Mouse (Mus musculus) heart, postnatal 0 days (tissue): Measurements from ENCODE around the gene Emid1. TPM values are rescaled to one million over a fixed set of nuclear protein-coding genes. Genes with fewer than 3 reads are reported as not detected.
"Not testable (repeated sequence)": the region's sequence is repeated elsewhere in the genome, so short reads cannot be mapped to it uniquely, and the experiment has no call there.

Experiments
- ATAC-seq: fragments of 200-750 bp; cut with Nextera tagmentation; 2 replicates; pipeline ENCODE4 v1.8.0; 2017; ENCODE audit warnings: low read depth, moderate number of reproducible peaks, moderate library complexity; ENCODE audit not compliant: insufficient read depth
- DNase-seq: peaks from one replicate; pipeline ENCODE4 v3.0.0-alpha.2; 2016; ENCODE audit warnings: low spot score
- H3K27ac ChIP-seq: fragments of 300-500 bp; sonication (generic); 2 replicates; pipeline ENCODE4 v1.5.1; 2014; ENCODE audit warnings: low read depth, mild to moderate bottlenecking
- H3K27me3 ChIP-seq: fragments of 300-500 bp; sonication (generic); 2 replicates; pipeline ENCODE4 v1.6.1; 2014; ENCODE audit warnings: low read length, mixed read lengths; ENCODE audit not compliant: control insufficient read depth, insufficient read depth
- H3K36me3 ChIP-seq: fragments of 300-500 bp; sonication (generic); replicated peaks from 2 replicates; pipeline ENCODE4 v1.6.1; 2014; ENCODE audit warnings: low read length, mixed read lengths; ENCODE audit not compliant: control insufficient read depth, insufficient read depth
- H3K4me1 ChIP-seq: fragments of 300-500 bp; sonication (generic); 2 replicates; pipeline ENCODE4 v1.6.1; 2014; ENCODE audit warnings: antibody characterized with exemption; ENCODE audit not compliant: control insufficient read depth, insufficient read depth
- H3K4me2 ChIP-seq: fragments of 300-500 bp; sonication (generic); 2 replicates; pipeline ENCODE4 v1.6.1; 2014; ENCODE audit warnings: low read depth, mild to moderate bottlenecking, low read length, moderate library complexity
- H3K4me3 ChIP-seq: fragments of 300-500 bp; sonication (generic); 2 replicates; pipeline ENCODE4 v1.5.1; 2014; ENCODE audit warnings: low read depth, low read length
- H3K9ac ChIP-seq: fragments of 300-500 bp; sonication (generic); replicated peaks from 2 replicates; pipeline ENCODE4 v1.6.1; 2014; ENCODE audit warnings: low read depth, low read length, mixed read lengths
- H3K9me3 ChIP-seq: fragments of 300-500 bp; sonication (generic); replicated peaks from 2 replicates; pipeline ENCODE4 v1.6.1; 2016; ENCODE audit warnings: low read length; ENCODE audit not compliant: control insufficient read depth
- CTCF ChIP-seq: IDR thresholded peaks from 2 replicates; pipeline ENCODE4 v1.5.1; 2016; ENCODE audit warnings: antibody characterized with exemption, control low read depth, low read depth
- EP300 ChIP-seq: IDR thresholded peaks from 2 replicates; pipeline ENCODE4 v1.6.1; 2016; ENCODE audit warnings: antibody characterized with exemption, low read depth
- WGBS: fragments of 180-500 bp; shearing (Covaris S2); extraction: QIAGEN DNeasy Blood & Tissue Kit; methylation state at CpG from one replicate; pipeline ENCODE4 v1.1.7; 2014; 5-methylcytosine and 5-hydroxymethylcytosine counted together
- polyA plus RNA-seq: library from polyadenylated mRNA; unstranded; fragments of >200 nt; fragmentation: Nextera tagmentation; extraction: Ambion mirVana; gene quantifications from 2 replicates; pipeline ENCODE4 v1.2.1, GENCODE M21; 2015
- total RNA-seq: library from RNA; depleted of rRNA; stranded (reverse); fragments of >200 nt; gene quantifications from 2 replicates; pipeline ENCODE4 v1.2.3, GENCODE M21; 2014; ENCODE audit warnings: low replicate concordance

Emid1 gene
- total and polyA plus RNA-seq, 2 experiments from 2014 or later: 4.4 to 8.5 TPM

- ATAC-seq (no peak), DNase-seq (no peak)
- TF ChIP-seq EP300 (no peak), CTCF (no peak)
- Histone ChIP-seq H3K27me3 (no peaks in the 10 kb centered on the region), H3K36me3 (peaks cover 84% of the 10 kb centered on the region), H3K9ac (no peak overlapping the region), H3K4me2 (no peak overlapping the region), H3K27ac (no peak overlapping the region), H3K4me3 (no peak overlapping the region), H3K9me3 (no peaks in the 10 kb centered on the region), H3K4me1 (no peaks in the 10 kb centered on the region)
- 97% methylated on average over 1 of the region's 1 CpGs for WGBS
Observed at GRCm38 (mm10) chr11:5089147-5089546, 62.9 kb downstream of the Emid1 start.

GRCm38 (mm10) chr11:5076843-5077242 lies 75.2 kb downstream of the Emid1 start:
- not testable (repeated sequence) for ATAC-seq, H3K4me2 ChIP-seq, H3K4me1 ChIP-seq, DNase-seq, H3K9me3 ChIP-seq, H3K9ac ChIP-seq, H3K4me3 ChIP-seq, H3K27ac ChIP-seq, H3K27me3 ChIP-seq
- 74% methylated on average over 4 of the region's 5 CpGs for WGBS
- H3K36me3 ChIP-seq: peaks cover 63% of the 10 kb centered on the region

- Histone ChIP-seq H3K27ac (no peak overlapping the region), H3K27me3 (no peaks in the 10 kb centered on the region), H3K9me3 (no peaks in the 10 kb centered on the region), H3K4me1 (no peaks in the 10 kb centered on the region), H3K36me3 (peaks cover 67% of the 10 kb centered on the region), H3K4me3 (no peak overlapping the region), H3K9ac (no peak overlapping the region), H3K4me2 (no peak overlapping the region)
- TF ChIP-seq EP300 (no peak), CTCF (0 out of 2 replicates have a peak, but pooled peaks have one; percentile 6)
- ATAC-seq: no peak
- no peak for DNase-seq
Observed at GRCm38 (mm10) chr11:5075760-5076159, 76.3 kb downstream of the Emid1 start.

GRCm38 (mm10) chr11:5074882-5075281 lies 77.2 kb downstream of the Emid1 start:
- ATAC-seq (0 out of 2 replicates have a peak, but pooled peaks have one; percentile 42), DNase-seq (no peak)
- no peaks in the 10 kb centered on the region for H3K4me1 ChIP-seq
- 78% methylated on average over 4 of the region's 4 CpGs for WGBS
- H3K27ac ChIP-seq: no peak overlapping the region
- H3K9ac ChIP-seq: no peak overlapping the region
- H3K9me3 ChIP-seq: no peaks in the 10 kb centered on the region
- no peaks in the 10 kb centered on the region for H3K27me3 ChIP-seq
- TF ChIP-seq CTCF: peak; percentile 47
- no peak for TF ChIP-seq EP300
- H3K36me3 ChIP-seq: peaks cover 67% of the 10 kb centered on the region
- H3K4me2 ChIP-seq: no peak overlapping the region
- no peak overlapping the region for H3K4me3 ChIP-seq

- H3K36me3 ChIP-seq: peaks cover 55% of the 10 kb centered on the region
- 72% methylated on average over 9 of the region's 9 CpGs for WGBS
- no peak for ATAC-seq
Observed at GRCm38 (mm10) chr11:5068126-5068971, 83.7 kb downstream of the Emid1 start.

GRCm38 (mm10) chr11:5067063-5067462 lies 85.0 kb downstream of the Emid1 start:
- H3K27ac ChIP-seq: no peak overlapping the region
- H3K9me3 ChIP-seq: no peaks in the 10 kb centered on the region
- peaks cover 21% of the 10 kb centered on the region for H3K4me1 ChIP-seq
- DNase-seq (no peak), ATAC-seq (no peak)
- no peaks in the 10 kb centered on the region for H3K27me3 ChIP-seq
- H3K9ac ChIP-seq: no peak overlapping the region
- no peak overlapping the region for H3K4me3 ChIP-seq
- no peak for TF ChIP-seq EP300
- TF ChIP-seq CTCF: no peak
- no peak overlapping the region for H3K4me2 ChIP-seq
- H3K36me3 ChIP-seq: peaks cover 43% of the 10 kb centered on the region

More at GRCm38 (mm10) chr11:5068126-5068971, 83.7 kb downstream of the Emid1 start:
- Histone ChIP-seq H3K4me3 (no peak overlapping the region), H3K27me3 (no peaks in the 10 kb centered on the region), H3K27ac (no peak overlapping the region), H3K4me1 (peaks cover 8% of the 10 kb centered on the region; the same call in 1 of the 2 replicates), H3K9ac (no peak overlapping the region), H3K9me3 (no peaks in the 10 kb centered on the region), H3K4me2 (no peak overlapping the region)
- TF ChIP-seq CTCF (no peak), EP300 (no peak)
- DNase-seq: no peak
